17 mouse cellular contexts compared by ENCODE assay signal in the genomic region with DNA sequence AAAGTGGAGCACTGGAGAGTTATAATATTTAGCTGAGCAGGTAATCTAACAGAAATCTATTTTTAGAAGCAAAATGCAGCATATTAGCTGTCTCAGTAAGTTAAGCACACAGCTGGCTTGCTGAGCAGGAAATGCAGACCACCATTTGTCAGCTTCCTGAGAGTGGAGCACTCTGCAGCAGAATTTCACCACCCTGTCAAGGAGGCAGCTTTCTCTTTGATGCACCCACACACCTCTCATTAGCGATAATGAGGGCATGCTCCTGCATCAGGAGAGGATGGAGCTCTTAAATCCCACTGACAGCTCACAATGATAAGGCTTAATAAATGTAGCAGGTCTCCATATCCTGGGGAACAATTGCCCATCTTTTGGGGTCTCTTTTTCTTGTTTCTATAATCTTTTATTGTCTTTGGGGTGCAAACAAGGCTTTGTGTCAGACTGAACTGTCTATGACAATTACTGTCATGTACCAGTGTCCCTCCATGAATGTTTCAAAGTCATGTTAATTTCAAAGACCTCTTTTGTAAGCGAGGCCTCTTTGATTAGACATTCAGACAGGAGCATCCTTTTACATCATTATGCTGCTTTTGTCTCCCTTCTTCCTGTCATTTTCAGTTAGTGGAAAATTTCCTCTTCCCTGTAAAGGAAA. TPM values are rescaled to one million over a fixed set of nuclear protein-coding genes. Genes with fewer than 3 reads are reported as not detected.
DNase-seq lines count a peak whose midpoint lies in the region; ATAC-seq lines count a peak whose summit lies in the region.
"Had no signal": no experiment of that assay in that cellular context is flagged by ENCODE, and none has a peak within 500 bp of the region (broad histone marks: within the 10 kb centered on the region; RNA-seq: fewer than 3 reads in every experiment).

No protein-coding gene starts in this region.

- no peak overlapping the region for H3K4me3 ChIP-seq in forebrain, embryonic 13.5 days
- no peak overlapping the region for H3K4me3 ChIP-seq in forebrain, embryonic 11.5 days (ENCODE audit: low read depth, low read length)
- no peak overlapping the region for H3K4me3 ChIP-seq in hindbrain, embryonic 14.5 days (replicated peaks; ENCODE audit: low read length)
- H3K4me3 ChIP-seq: embryonic facial prominence, embryonic 15.5 days; myocyte had no signal

- H3K9me3 ChIP-seq in forebrain, embryonic 13.5 days (replicated peaks), result no peaks in the 10 kb centered on the region
- H3K9me3 ChIP-seq in forebrain, embryonic 11.5 days (ENCODE audit: control insufficient read depth, low read length), result no peaks in the 10 kb centered on the region
- no peaks in the 10 kb centered on the region for H3K9me3 ChIP-seq in hindbrain, embryonic 14.5 days (ENCODE audit: control insufficient read depth, low read length)
- H3K9me3 ChIP-seq: embryonic facial prominence, embryonic 15.5 days had no signal

- H3K9ac ChIP-seq in forebrain, embryonic 13.5 days, result no peak overlapping the region
- H3K9ac ChIP-seq in forebrain, embryonic 11.5 days (ENCODE audit: low read length), result no peak overlapping the region
- no peak overlapping the region for H3K9ac ChIP-seq in hindbrain, embryonic 14.5 days
- H3K9ac ChIP-seq: embryonic facial prominence, embryonic 15.5 days; liver, embryonic 14.5 days had no signal

- peak overlapping the region; percentile 51; the same call in 1 of the 2 replicates for H3K27ac ChIP-seq in forebrain, embryonic 13.5 days
- H3K27ac ChIP-seq in forebrain, embryonic 11.5 days (ENCODE audit: low read depth, low read length), result no peak overlapping the region
- H3K27ac ChIP-seq in hindbrain, embryonic 14.5 days, result peak overlapping the region; percentile 57
- H3K27ac ChIP-seq: embryonic facial prominence, embryonic 15.5 days; liver, embryonic 14.5 days; macrophage had no signal

- H3K4me1 ChIP-seq in forebrain, embryonic 13.5 days, result 0 out of 2 replicates have a peak, but pooled peaks cover 6% of the 10 kb centered on the region
- no peaks in the 10 kb centered on the region for H3K4me1 ChIP-seq in forebrain, embryonic 11.5 days (replicated peaks; ENCODE audit: control insufficient read depth, insufficient read depth, low read length)
- H3K4me1 ChIP-seq in hindbrain, embryonic 14.5 days (replicated peaks; ENCODE audit: control insufficient read depth, insufficient read depth, low read length), result no peaks in the 10 kb centered on the region; the same call in 1 of the 2 replicates
- H3K4me1 ChIP-seq: embryonic facial prominence, embryonic 15.5 days had no signal

- H3K36me3 ChIP-seq in forebrain, embryonic 13.5 days (ENCODE audit: poor library complexity, severe bottlenecking), result peaks cover 11% of the 10 kb centered on the region
- no peaks in the 10 kb centered on the region for H3K36me3 ChIP-seq in forebrain, embryonic 11.5 days (ENCODE audit: control insufficient read depth, insufficient read depth, low read length)
- H3K36me3 ChIP-seq in hindbrain, embryonic 14.5 days (replicated peaks; ENCODE audit: control insufficient read depth, insufficient read depth), result peaks cover 32% of the 10 kb centered on the region

- no peaks in the 10 kb centered on the region for H3K27me3 ChIP-seq in forebrain, embryonic 13.5 days
- no peaks in the 10 kb centered on the region for H3K27me3 ChIP-seq in forebrain, embryonic 11.5 days (ENCODE audit: control insufficient read depth, insufficient read depth, low read length)
- H3K27me3 ChIP-seq in hindbrain, embryonic 14.5 days (ENCODE audit: control insufficient read depth, insufficient read depth, low read length), result no peaks in the 10 kb centered on the region
- H3K27me3 ChIP-seq: embryonic facial prominence, embryonic 15.5 days had no signal

- WGBS in forebrain, embryonic 13.5 days, result 48% methylated on average over 2 of the region's 2 CpGs
- 71% methylated on average over 2 of the region's 2 CpGs for WGBS in forebrain, embryonic 11.5 days
- WGBS in hindbrain, embryonic 14.5 days, result 57% methylated on average over 2 of the region's 2 CpGs

- no peak overlapping the region for H3K4me2 ChIP-seq in forebrain, embryonic 13.5 days
- H3K4me2 ChIP-seq in forebrain, embryonic 11.5 days (ENCODE audit: low read depth, low read length, severe bottlenecking), result no peak overlapping the region
- H3K4me2 ChIP-seq in hindbrain, embryonic 14.5 days (replicated peaks), result no peak overlapping the region
- H3K4me2 ChIP-seq: embryonic facial prominence, embryonic 15.5 days had no signal

- ATAC-seq in forebrain, embryonic 13.5 days, result peak; percentile 80
- no peak; the same call in 1 of the 2 replicates for ATAC-seq in forebrain, embryonic 11.5 days (replicated peaks; ENCODE audit: low FRiP score)
- ATAC-seq in hindbrain, embryonic 14.5 days (ENCODE audit: low FRiP score), result no peak

- no peak for DNase-seq in forebrain, embryonic 11.5 days (ENCODE audit: low spot score)
- DNase-seq in thymus, postnatal 14 days, result peak; percentile 6
- DNase-seq in thymus, postnatal 10 days (ENCODE audit: low spot score in 2 of 2), result no peak
- no peak for DNase-seq in hindbrain, embryonic 14.5 days (ENCODE audit: low spot score)
- DNase-seq in retina, embryonic 14.5 days (ENCODE audit: low spot score), result peak; percentile 75
- no peak for DNase-seq in lung, postnatal 4 days
- DNase-seq in cerebellum, postnatal 36 days, result no peak
- DNase-seq: adrenal gland, adult 2 months; cerebellum, postnatal 14 days; kidney, adult 9 months; left cerebral cortex, postnatal 4 days; right cerebral cortex, postnatal 4 days had no signal

RNA-seq across cellular contexts. Expression of a gene that starts 39.0 kb away (rescaled TPM):
- 58.4 and 63.5 TPM in 2 replicates for polyA plus RNA-seq in forebrain, embryonic 13.5 days (2015; fragmentation: Nextera tagmentation; extraction: Ambion mirVana)
- polyA plus RNA-seq in forebrain, embryonic 11.5 days (2014; fragmentation: Nextera tagmentation; extraction: Ambion mirVana), result 56.3 and 63.5 TPM in 2 replicates
- 70.1 and 77.0 TPM in 2 replicates for polyA plus RNA-seq in hindbrain, embryonic 14.5 days (2014; fragmentation: Nextera tagmentation; extraction: Ambion mirVana)

Comparison
In these comparisons a context has a peak if more than half of its experiments do, and no peak if none do; other contexts are left out.
1. DNase-seq: peak in thymus, postnatal 14 days (single experiment) and retina, embryonic 14.5 days (single experiment); none in forebrain, embryonic 11.5 days (single experiment), thymus, postnatal 10 days (0 of 2), hindbrain, embryonic 14.5 days (single experiment), lung, postnatal 4 days (0 of 2) and cerebellum, postnatal 36 days (0 of 2).